Mouse (Mus musculus): ENCODE measurements at regions not wholly inside any gene's neighbourhood (a gene's known extent, or its start where the extent isn't known, plus 50 kb on each side); places are given as distances from the start of the nearest gene placed in this dataset.
"Not testable (repeated sequence)": the region's sequence is repeated elsewhere in the genome, so short reads cannot be mapped to it uniquely, and the experiment has no call there.

- 40% methylated on average over 1 of the region's 1 CpGs for WGBS
- Histone ChIP-seq H3K4me3 (no peak overlapping the region), H3K9ac (ENCODE audit: low read depth, low read length) (no peak overlapping the region), H3K36me3 (ENCODE audit: control insufficient read depth, insufficient read depth, low read length) (no peaks in the 10 kb centered on the region), H3K27me3 (ENCODE audit: control insufficient read depth, insufficient read depth, low read length) (no peaks in the 10 kb centered on the region), H3K27ac (no peak overlapping the region), H3K79me2 (replicated peaks; ENCODE audit: control insufficient read depth, insufficient read depth, low read length) (no peaks in the 10 kb centered on the region), H3K4me1 (ENCODE audit: control insufficient read depth, insufficient read depth, low read length) (no peaks in the 10 kb centered on the region)
- intact Hi-C loops (cut with DNase I) = no loop called here
- no peak for TF ChIP-seq EP300 (IDR thresholded peaks at IDR 0.05; ENCODE audit: insufficient read depth, low read depth, low read length)
- no peak for TF ChIP-seq POLR2A (IDR thresholded peaks at IDR 0.05; ENCODE audit: insufficient read depth, low read depth, low read length)
- no peak for TF ChIP-seq CTCF (IDR thresholded peaks at IDR 0.05)
- no peak for DNase-seq
Measured at GRCm38 (mm10) chr6:22671524-22671923, 203.8 kb upstream of the Ptprz1 start.

- Histone ChIP-seq H3K27me3 (ENCODE audit: control insufficient read depth, insufficient read depth, low read length) (no peaks in the 10 kb centered on the region), H3K4me1 (ENCODE audit: control insufficient read depth, insufficient read depth, low read length) (no peaks in the 10 kb centered on the region), H3K27ac (no peak overlapping the region), H3K9ac (ENCODE audit: low read depth, low read length) (no peak overlapping the region), H3K79me2 (replicated peaks; ENCODE audit: control insufficient read depth, insufficient read depth, low read length) (no peaks in the 10 kb centered on the region), H3K4me3 (no peak overlapping the region), H3K36me3 (ENCODE audit: control insufficient read depth, insufficient read depth, low read length) (no peaks in the 10 kb centered on the region)
- no peak for DNase-seq
- 55% methylated on average over 7 of the region's 7 CpGs for WGBS
- TF ChIP-seq CTCF (IDR thresholded peaks at IDR 0.05) = no peak
- intact Hi-C loops (cut with DNase I) = no loop called here
Measured at GRCm38 (mm10) chr6:22668190-22668975, 206.9 kb upstream of the Ptprz1 start.

GRCm38 (mm10) chr6:22657401-22657800 is 217.9 kb upstream of the Ptprz1 start:
- WGBS = 92% methylated on average over 15 of the region's 15 CpGs
- DNase-seq; H3K4me3 ChIP-seq; H3K27me3 ChIP-seq (ENCODE audit: control insufficient read depth, insufficient read depth, low read length); H3K9ac ChIP-seq (ENCODE audit: low read depth, low read length); H3K27ac ChIP-seq; H3K4me1 ChIP-seq (ENCODE audit: control insufficient read depth, insufficient read depth, low read length); H3K36me3 ChIP-seq (ENCODE audit: control insufficient read depth, insufficient read depth, low read length); H3K79me2 ChIP-seq (replicated peaks; ENCODE audit: control insufficient read depth, insufficient read depth, low read length); intact Hi-C loops (cut with DNase I): not testable (repeated sequence)

- TF ChIP-seq EP300 (IDR thresholded peaks at IDR 0.05; ENCODE audit: insufficient read depth, low read depth, low read length) (no peak), CTCF (IDR thresholded peaks at IDR 0.05) (no peak), POLR2A (IDR thresholded peaks at IDR 0.05; ENCODE audit: insufficient read depth, low read depth, low read length) (no peak)
- no peaks in the 10 kb centered on the region for H3K4me1 ChIP-seq (ENCODE audit: control insufficient read depth, insufficient read depth, low read length)
- no peaks in the 10 kb centered on the region for H3K27me3 ChIP-seq (ENCODE audit: control insufficient read depth, insufficient read depth, low read length)
- DNase-seq = no peak
- no peak overlapping the region for H3K9ac ChIP-seq (ENCODE audit: low read depth, low read length)
- H3K36me3 ChIP-seq (ENCODE audit: control insufficient read depth, insufficient read depth, low read length) = no peaks in the 10 kb centered on the region
- H3K27ac ChIP-seq = no peak overlapping the region
- H3K4me3 ChIP-seq = no peak overlapping the region
- intact Hi-C loops (cut with DNase I) = no loop called here
- H3K79me2 ChIP-seq (replicated peaks; ENCODE audit: control insufficient read depth, insufficient read depth, low read length) = no peaks in the 10 kb centered on the region
Measured at GRCm38 (mm10) chr6:22640100-22640499, 235.2 kb upstream of the Ptprz1 start.

GRCm38 (mm10) chr6:22635141-22635540 is 240.2 kb upstream of the Ptprz1 start:
- Histone ChIP-seq H3K36me3 (ENCODE audit: control insufficient read depth, insufficient read depth, low read length) (no peaks in the 10 kb centered on the region), H3K27ac (no peak overlapping the region), H3K79me2 (replicated peaks; ENCODE audit: control insufficient read depth, insufficient read depth, low read length) (no peaks in the 10 kb centered on the region), H3K4me1 (ENCODE audit: control insufficient read depth, insufficient read depth, low read length) (no peaks in the 10 kb centered on the region), H3K9ac (ENCODE audit: low read depth, low read length) (no peak overlapping the region), H3K27me3 (ENCODE audit: control insufficient read depth, insufficient read depth, low read length) (no peaks in the 10 kb centered on the region), H3K4me3 (no peak overlapping the region)
- intact Hi-C loops (cut with DNase I) = no loop called here
- WGBS = 80% methylated on average over 3 of the region's 3 CpGs
- DNase-seq = no peak
- TF ChIP-seq EP300 (IDR thresholded peaks at IDR 0.05; ENCODE audit: insufficient read depth, low read depth, low read length) (no peak), POLR2A (IDR thresholded peaks at IDR 0.05; ENCODE audit: insufficient read depth, low read depth, low read length) (no peak), CTCF (IDR thresholded peaks at IDR 0.05) (no peak)

- TF ChIP-seq CTCF (IDR thresholded peaks at IDR 0.05) (no peak), POLR2A (IDR thresholded peaks at IDR 0.05; ENCODE audit: insufficient read depth, low read depth, low read length) (no peak), EP300 (IDR thresholded peaks at IDR 0.05; ENCODE audit: insufficient read depth, low read depth, low read length) (no peak)
- H3K9ac ChIP-seq (ENCODE audit: low read depth, low read length) = no peak overlapping the region
- DNase-seq = no peak
- no peaks in the 10 kb centered on the region for H3K79me2 ChIP-seq (replicated peaks; ENCODE audit: control insufficient read depth, insufficient read depth, low read length)
- no peak overlapping the region for H3K27ac ChIP-seq
- H3K27me3 ChIP-seq (ENCODE audit: control insufficient read depth, insufficient read depth, low read length) = no peaks in the 10 kb centered on the region
- no peaks in the 10 kb centered on the region for H3K4me1 ChIP-seq (ENCODE audit: control insufficient read depth, insufficient read depth, low read length)
- intact Hi-C loops (cut with DNase I) = no loop called here
- no peaks in the 10 kb centered on the region for H3K36me3 ChIP-seq (ENCODE audit: control insufficient read depth, insufficient read depth, low read length)
- no peak overlapping the region for H3K4me3 ChIP-seq
- WGBS = 71% methylated on average over 5 of the region's 5 CpGs
Measured at GRCm38 (mm10) chr6:22634740-22635139, 240.6 kb upstream of the Ptprz1 start.

Measured in heart, adult 2 months (tissue).